Mouse (Mus musculus) Patski (cell line): ENCODE data around the gene Net1. TPM values are rescaled to one million over a fixed set of nuclear protein-coding genes. Genes with fewer than 3 reads are reported as not detected.
A peak's percentile ranks its signal among the peaks of the same experiment; 100 is the strongest.
"Not testable (repeated sequence)": the region's sequence is repeated elsewhere in the genome, so short reads cannot be mapped to it uniquely, and the experiment has no call there.

Experiments
- ATAC-seq: fragments of 100-300 bp; one replicate; pipeline ENCODE4 v1.8.0; 2021
- CTCF ChIA-PET: fragments of 350-600 bp; sonication (Branson Sonifier 250); formaldehyde crosslinking; loops from one replicate; lab custom pipeline; 2022; ENCODE audit warnings: inconsistent platforms; lab: Charles Lee
- POLR2A ChIA-PET: fragments of 350-600 bp; sonication (Branson Sonifier 250); formaldehyde crosslinking; loops from one replicate; lab custom pipeline; 2022; ENCODE audit warnings: antibody characterized with exemption, inconsistent platforms; lab: Charles Lee
- DNase-seq: peaks from one replicate; pipeline ENCODE4 v3.0.0-alpha.2; 2011; ENCODE audit warnings: low read depth, low spot score
- H3K27me3 ChIP-seq: fragments of 371-371 bp; one replicate; pipeline ENCODE4 v1.5.1; 2021
- CTCF ChIP-seq: fragments of 100-300 bp; IDR thresholded peaks from one replicate; pipeline ENCODE4 v1.5.1; 2021
- in situ Hi-C: fragments of 300-500 bp; cut with MboI; formaldehyde crosslinking; loops from 3 replicates; pipeline ENCODE4 v1.11.1; 2018; ENCODE audit warnings: low pct_unique_long_range_greater_than_20kb, mixed read lengths
- polyA plus RNA-seq: library from polyadenylated mRNA; unstranded; gene quantifications from one replicate; pipeline ENCODE4 v1.2.3, GENCODE M21; 2021

Gene Net1
- polyA plus RNA-seq, 1 experiment from 2014 or later, result 319 TPM

GRCm38 (mm10) chr13:3910356-3910755 lies 7.7 kb downstream of the Net1 start:
- H3K27me3 ChIP-seq, result no peaks in the 10 kb centered on the region
- TF ChIP-seq CTCF, result no peak
- ChIA-PET CTCF (no interaction called here), POLR2A (interaction anchor here (0.6 kb wide), 1 partner anchor 20 kb away, joined by 5 read pairs; no protein-coding TSS in a partner anchor)
- in situ Hi-C loops, result no loop called here
- no peak for ATAC-seq
- DNase-seq, result no peak

DNA sequence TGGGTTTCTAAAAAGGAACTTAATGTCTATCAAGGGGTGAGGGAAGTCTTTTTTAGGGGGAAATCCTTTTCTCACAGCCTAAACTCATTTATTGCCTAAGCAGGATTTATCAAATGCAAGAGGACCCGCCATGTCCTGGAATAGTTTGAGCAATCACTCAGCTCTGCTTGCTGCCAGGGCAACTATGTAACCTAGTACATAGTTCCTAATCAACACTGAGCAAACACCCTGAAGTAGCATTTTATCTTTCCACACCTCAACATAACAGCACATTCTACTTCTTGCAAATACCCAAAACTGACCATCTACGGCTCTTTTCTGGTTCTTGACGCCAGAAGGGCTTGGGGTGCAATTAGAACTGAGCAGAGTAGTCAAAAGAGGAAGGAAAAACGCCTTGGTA lies 9.8 kb downstream of the Net1 start:
- no peak for DNase-seq
- in situ Hi-C loops, result no loop called here
- no peaks in the 10 kb centered on the region for H3K27me3 ChIP-seq
- ChIA-PET POLR2A (no interaction called here), CTCF (no interaction called here)
- TF ChIP-seq CTCF, result no peak
- ATAC-seq, result no peak

GRCm38 (mm10) chr13:3907151-3907696 lies 10.8 kb downstream of the Net1 start:
- DNase-seq, result no peak
- ChIA-PET CTCF (no interaction called here), POLR2A (interaction anchor here (0.6 kb wide), 1 partner anchor 208 kb away, joined by 3 read pairs; no protein-coding TSS in a partner anchor)
- TF ChIP-seq CTCF, result no peak
- no peak for ATAC-seq
- H3K27me3 ChIP-seq, result no peaks in the 10 kb centered on the region
- in situ Hi-C loops, result no loop called here

- CTCF ChIA-PET, result interaction anchor here (0.8 to 2.5 kb wide), 3 partner anchors 14 to 233 kb away, joined by 3 to 17 read pairs (median 6); no protein-coding TSS in a partner anchor
- no peaks in the 10 kb centered on the region for H3K27me3 ChIP-seq
- POLR2A ChIA-PET, result no interaction called here
- DNase-seq (no peak), ATAC-seq (no peak)
- in situ Hi-C loops, result loop anchor here (5.0 kb wide), 2 partner anchors 103 to 232 kb away; no protein-coding TSS in a partner anchor
- no peak for TF ChIP-seq CTCF
Measured at GRCm38 (mm10) chr13:3899301-3899700, 18.7 kb downstream of the Net1 start.

- H3K27me3 ChIP-seq, DNase-seq, ATAC-seq, POLR2A ChIA-PET: not testable (repeated sequence)
- CTCF ChIA-PET, result interaction anchor here (2.5 kb wide), 1 partner anchor 232 kb away, joined by 17 read pairs; no protein-coding TSS in a partner anchor
- in situ Hi-C loops, result loop anchor here (5.0 kb wide), 2 partner anchors 104 to 231 kb away; no protein-coding TSS in a partner anchor
Measured at GRCm38 (mm10) chr13:3898202-3898601, 19.8 kb downstream of the Net1 start.

DNA sequence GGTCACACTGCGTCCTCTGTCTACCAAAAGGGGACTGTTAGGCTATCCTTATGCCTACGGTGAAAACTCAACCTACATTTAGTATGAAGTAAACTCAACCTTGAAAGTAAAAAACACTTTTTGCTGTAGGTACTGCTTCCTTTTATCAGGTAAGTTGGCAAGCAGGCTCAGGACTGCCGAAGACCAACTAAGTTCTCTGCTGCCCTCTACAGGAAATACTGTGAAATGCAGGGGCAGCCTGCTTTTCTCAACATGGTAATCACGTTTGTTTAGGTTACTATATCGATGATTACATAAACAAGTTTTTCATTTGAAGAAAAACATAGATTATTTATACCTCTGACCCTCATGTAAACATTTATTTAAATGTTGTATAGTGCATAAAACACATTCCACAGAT lies 21.1 kb downstream of the Net1 start:
- ChIA-PET POLR2A (no interaction called here), CTCF (interaction anchor here (0.6 to 4.6 kb wide), 8 partner anchors 131 to 237 kb away, joined by 3 to 43 read pairs (median 4); no protein-coding TSS in a partner anchor)
- no peaks in the 10 kb centered on the region for H3K27me3 ChIP-seq
- ATAC-seq (no peak), DNase-seq (no peak)
- in situ Hi-C loops, result loop anchor here (5.0 kb wide), 2 partner anchors 105 to 230 kb away; no protein-coding TSS in a partner anchor
- peak; percentile 94 for TF ChIP-seq CTCF

- ChIA-PET POLR2A (no interaction called here), CTCF (interaction anchor here (0.6 to 4.6 kb wide), 7 partner anchors 130 to 236 kb away, joined by 3 to 43 read pairs (median 4); no protein-coding TSS in a partner anchor)
- DNase-seq (no peak), ATAC-seq (no peak)
- H3K27me3 ChIP-seq, result no peaks in the 10 kb centered on the region
- no peak for TF ChIP-seq CTCF
- in situ Hi-C loops, result loop anchor here (5.0 kb wide), 2 partner anchors 106 to 229 kb away; no protein-coding TSS in a partner anchor
Measured at GRCm38 (mm10) chr13:3896032-3896431, 22.0 kb downstream of the Net1 start.

DNA sequence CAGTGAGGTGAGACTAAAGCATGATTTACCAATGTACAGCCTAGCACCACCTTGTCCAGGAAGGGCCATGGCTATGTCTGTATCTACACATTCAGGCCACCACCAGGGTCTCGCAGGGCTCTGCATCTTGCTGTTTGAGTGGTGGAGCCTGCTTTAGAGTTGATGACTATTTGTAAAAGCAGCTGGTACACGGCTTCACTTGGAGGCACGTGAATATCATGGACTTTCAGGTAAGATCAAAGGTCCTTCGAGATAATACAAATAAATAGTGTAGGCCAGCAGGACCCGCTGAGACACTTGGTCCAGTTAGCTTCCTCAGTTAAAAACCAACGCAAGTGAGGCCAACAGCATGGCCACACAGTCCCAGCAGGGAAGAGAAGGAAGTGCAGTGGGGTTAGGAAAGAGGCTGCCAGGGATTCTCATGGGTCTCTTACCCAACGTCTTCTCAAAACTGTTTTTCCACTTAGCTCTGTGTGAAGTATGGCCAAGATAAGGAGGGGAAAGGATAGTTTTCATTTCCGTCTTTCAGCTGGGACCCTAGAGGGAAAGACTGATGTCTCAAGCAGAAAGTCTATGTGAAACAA lies 22.5 kb downstream of the Net1 start:
- in situ Hi-C loops, result loop anchor here (5.0 kb wide), 2 partner anchors 107 to 228 kb away; no protein-coding TSS in a partner anchor
- H3K27me3 ChIP-seq, result no peaks in the 10 kb centered on the region
- DNase-seq, result no peak
- ATAC-seq, result no peak
- ChIA-PET POLR2A (interaction anchor here (1.0 kb wide), 1 partner anchor 229 kb away, joined by 3 read pairs; no protein-coding TSS in a partner anchor), CTCF (interaction anchor here (1.2 to 4.6 kb wide), 3 partner anchors 226 to 236 kb away, joined by 9 to 43 read pairs (median 11); no protein-coding TSS in a partner anchor)
- TF ChIP-seq CTCF, result no peak

GRCm38 (mm10) chr13:3894549-3894948 lies 23.5 kb downstream of the Net1 start:
- no peak for ATAC-seq
- H3K27me3 ChIP-seq, result no peaks in the 10 kb centered on the region
- CTCF ChIA-PET, result interaction anchor here (1.2 to 4.6 kb wide), 3 partner anchors 11 to 229 kb away, joined by 3 to 43 read pairs (median 3); no protein-coding TSS in a partner anchor
- no peak for DNase-seq
- in situ Hi-C loops, result no loop called here
- TF ChIP-seq CTCF, result no peak
- POLR2A ChIA-PET, result interaction anchor here (0.8 to 1.5 kb wide), 3 partner anchors 224 to 229 kb away, joined by 3 to 4 read pairs (median 4); no protein-coding TSS in a partner anchor

DNA sequence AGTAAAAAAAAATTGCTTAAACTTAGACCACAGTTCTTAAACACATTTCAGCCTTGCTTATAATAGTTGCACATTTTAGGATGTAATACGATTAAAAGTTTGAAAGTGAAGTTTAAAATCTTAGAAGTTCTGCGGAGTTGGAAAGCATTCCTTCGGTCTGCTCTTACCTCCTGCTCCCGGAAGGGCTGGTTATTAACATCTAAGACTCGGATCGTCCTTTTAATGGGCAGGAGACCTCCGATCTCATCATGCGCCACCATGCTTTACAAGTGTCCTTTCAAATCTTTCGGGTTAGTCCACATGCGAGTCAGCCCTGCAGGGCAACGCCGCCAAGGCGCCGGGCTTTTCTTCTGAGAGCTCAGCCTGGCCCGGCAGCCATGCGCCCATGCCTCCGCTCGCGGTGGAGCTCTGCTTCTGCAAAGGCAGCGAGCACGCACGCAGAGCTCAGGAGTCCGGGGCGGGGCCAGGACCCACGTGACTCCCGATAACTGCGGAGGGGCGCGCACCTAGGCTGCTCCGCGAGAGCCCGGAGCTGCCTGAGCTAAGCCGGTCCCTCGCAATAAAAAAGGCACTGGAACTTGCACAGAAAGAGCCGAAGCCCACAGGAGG lies 24.8 kb downstream of the Net1 start:
- CTCF ChIA-PET, result interaction anchor here (1.2 to 4.6 kb wide), 6 partner anchors 12 to 228 kb away, joined by 3 to 43 read pairs (median 3); no protein-coding TSS in a partner anchor
- in situ Hi-C loops, result no loop called here
- H3K27me3 ChIP-seq, result no peaks in the 10 kb centered on the region
- POLR2A ChIA-PET, result interaction anchor here (1.0 to 1.5 kb wide), 6 partner anchors 122 to 227 kb away, joined by 3 to 7 read pairs (median 5); no protein-coding TSS in a partner anchor
- no peak for TF ChIP-seq CTCF
- ATAC-seq (peak; percentile 89), DNase-seq (no peak)
